Mouse (Mus musculus) limb, embryonic 14.5 days (tissue): ENCODE results near the gene Lgals2. TPM values are rescaled to one million over a fixed set of nuclear protein-coding genes. Genes with fewer than 3 reads are reported as not detected.

Experiments used
- ATAC-seq: fragments of 200-750 bp; cut with Nextera tagmentation; 2 replicates; pipeline ENCODE4 v1.8.0; 2017; ENCODE audit warnings: low read depth, moderate number of reproducible peaks, moderate TSS enrichment; ENCODE audit not compliant: low FRiP score
- DNase-seq: peaks from one replicate; pipeline ENCODE4 v3.0.0-alpha.2; 2015; ENCODE audit warnings: low spot score
- H3K27ac ChIP-seq: fragments of 300-500 bp; sonication (generic); replicated peaks from 2 replicates; pipeline ENCODE4 v1.5.1; 2014; ENCODE audit warnings: low read depth, mild to moderate bottlenecking, low read length, moderate library complexity, mixed read lengths
- H3K27me3 ChIP-seq: fragments of 300-500 bp; sonication (generic); 2 replicates; pipeline ENCODE4 v1.6.1; 2014; ENCODE audit warnings: low read length, mixed read lengths; ENCODE audit not compliant: control insufficient read depth, insufficient read depth
- H3K36me3 ChIP-seq: fragments of 300-500 bp; sonication (generic); 2 replicates; pipeline ENCODE4 v1.6.1; 2014; ENCODE audit warnings: mild to moderate bottlenecking, low read length, moderate library complexity, mixed read lengths; ENCODE audit not compliant: control insufficient read depth, insufficient read depth
- H3K4me1 ChIP-seq: fragments of 300-500 bp; sonication (generic); 2 replicates; pipeline ENCODE4 v1.6.1; 2014; ENCODE audit warnings: antibody characterized with exemption, low read length, mixed read lengths; ENCODE audit not compliant: control insufficient read depth, insufficient read depth
- H3K4me2 ChIP-seq: fragments of 300-500 bp; sonication (generic); replicated peaks from 2 replicates; pipeline ENCODE4 v1.6.1; 2014; ENCODE audit warnings: low read depth, mild to moderate bottlenecking, low read length, moderate library complexity; ENCODE audit not compliant: severe bottlenecking
- H3K4me3 ChIP-seq: fragments of 300-500 bp; sonication (generic); replicated peaks from 2 replicates; pipeline ENCODE4 v1.5.1; 2014; ENCODE audit warnings: low read length
- H3K9ac ChIP-seq: fragments of 300-500 bp; sonication (generic); 2 replicates; pipeline ENCODE4 v1.6.1; 2014; ENCODE audit warnings: mild to moderate bottlenecking, low read depth, low read length, moderate library complexity; ENCODE audit not compliant: severe bottlenecking
- H3K9me3 ChIP-seq: fragments of 300-500 bp; sonication (generic); 2 replicates; pipeline ENCODE4 v1.6.1; 2016; ENCODE audit warnings: low read length; ENCODE audit not compliant: control insufficient read depth
- POLR2A ChIP-seq: fragments of 200-500 bp; IDR thresholded peaks from 2 replicates; pipeline ENCODE4 v1.8.0; 2012; ENCODE audit warnings: inconsistent platforms, mild to moderate bottlenecking, moderate library complexity, borderline replicate concordance; ENCODE audit not compliant: insufficient read depth, insufficient read length; ENCODE audit errors: extremely low read depth
- WGBS: fragments of 180-500 bp; shearing (Covaris S2); extraction: QIAGEN DNeasy Blood & Tissue Kit; methylation state at CpG from one replicate; pipeline ENCODE4 v1.1.7; 2014; 5-methylcytosine and 5-hydroxymethylcytosine counted together
- polyA plus RNA-seq, 2 experiments: library from polyadenylated mRNA; depleted of rRNA in 1 of 2; stranded (reverse) in 1 of 2; unstranded in 1 of 2; fragments of >200 nt; fragmentation: Nextera tagmentation in 1 of 2; extraction: Ambion mirVana in 1 of 2; gene quantifications; 2 replicates each; pipeline versions ENCODE4 v1.2.1 to v1.2.3; 2012 to 2014

The Lgals2 gene
- polyA plus RNA-seq, 2 experiments, result 0.58 to 0.65 TPM

GRCm38 (mm10) chr15:78899740-78900584, 44.6 kb upstream of the Lgals2 start, which contains the start of gene Sh3bp1:
Sh3bp1 (plus strand) TSS chr15:78899768.
- peaks cover 30% of the 10 kb centered on the region for H3K36me3 ChIP-seq
- H3K4me2 ChIP-seq, result peak within 1 kb of the TSS; percentile 82
- ATAC-seq (peak; percentile 67), DNase-seq (peak; percentile 71)
- peak within 1 kb of the TSS; percentile 23 for H3K27ac ChIP-seq
- 0% methylated on average over 43 of the region's 47 CpGs for WGBS
- H3K4me1 ChIP-seq, result peaks cover 28% of the 10 kb centered on the region
- H3K9me3 ChIP-seq, result no peaks in the 10 kb centered on the region
- 0 out of 2 replicates have a peak, but pooled peaks have one; percentile 47 for TF ChIP-seq POLR2A
- H3K4me3 ChIP-seq, result peak within 1 kb of the TSS; percentile 61
- H3K27me3 ChIP-seq, result no peaks in the 10 kb centered on the region
- H3K9ac ChIP-seq, result peak within 1 kb of the TSS; percentile 64

- H3K4me2 ChIP-seq, result peak within 1 kb of the TSS; percentile 82
- no peaks in the 10 kb centered on the region for H3K9me3 ChIP-seq
- WGBS, result under 1% methylated on average over 19 of the region's 20 CpGs
- DNase-seq (no peak), ATAC-seq (no peak)
- TF ChIP-seq POLR2A, result no peak
- no peaks in the 10 kb centered on the region for H3K27me3 ChIP-seq
- H3K9ac ChIP-seq, result peak within 1 kb of the TSS; percentile 64
- peaks cover 28% of the 10 kb centered on the region for H3K4me1 ChIP-seq
- peaks cover 30% of the 10 kb centered on the region for H3K36me3 ChIP-seq
- H3K4me3 ChIP-seq, result peak within 1 kb of the TSS; percentile 61
- peak within 1 kb of the TSS; percentile 23 for H3K27ac ChIP-seq
Measured at GRCm38 (mm10) chr15:78899409-78899739, 44.0 kb upstream of the Lgals2 start, which contains the start of gene Gm49510. Gm49510 (plus strand) TSS chr15:78899667.

- peak overlapping the region; percentile 61; the same call in 1 of the 2 replicates for H3K4me3 ChIP-seq
- no peak for ATAC-seq
Measured at GRCm38 (mm10) chr15:78898507-78899001, 43.2 kb upstream of the Lgals2 start.

GRCm38 (mm10) chr15:78897488-78897887, 42.2 kb upstream of the Lgals2 start:
- no peak for TF ChIP-seq POLR2A
- Histone ChIP-seq H3K4me3 (no peak overlapping the region), H3K4me1 (peaks cover 28% of the 10 kb centered on the region), H3K4me2 (no peak overlapping the region), H3K27ac (no peak overlapping the region), H3K9me3 (no peaks in the 10 kb centered on the region), H3K27me3 (no peaks in the 10 kb centered on the region), H3K36me3 (peaks cover 31% of the 10 kb centered on the region), H3K9ac (no peak overlapping the region)
- ATAC-seq (no peak), DNase-seq (no peak)
- WGBS, result 86% methylated on average over 4 of the region's 4 CpGs

More at GRCm38 (mm10) chr15:78898507-78899001, 43.2 kb upstream of the Lgals2 start:
- no peak for TF ChIP-seq POLR2A
- 47% methylated on average over 6 of the region's 6 CpGs for WGBS
- no peak overlapping the region for H3K27ac ChIP-seq
- no peak for DNase-seq
- no peaks in the 10 kb centered on the region for H3K27me3 ChIP-seq
- no peaks in the 10 kb centered on the region for H3K9me3 ChIP-seq
- H3K9ac ChIP-seq, result peak overlapping the region; percentile 64; the same call in 1 of the 2 replicates
- H3K36me3 ChIP-seq, result peaks cover 30% of the 10 kb centered on the region
- H3K4me2 ChIP-seq, result peak overlapping the region; percentile 82
- peaks cover 28% of the 10 kb centered on the region for H3K4me1 ChIP-seq

- Histone ChIP-seq H3K4me2 (no peak overlapping the region), H3K27me3 (no peaks in the 10 kb centered on the region), H3K36me3 (peaks cover 44% of the 10 kb centered on the region), H3K4me3 (no peak overlapping the region), H3K9ac (no peak overlapping the region), H3K9me3 (no peaks in the 10 kb centered on the region), H3K4me1 (peaks cover 21% of the 10 kb centered on the region), H3K27ac (no peak overlapping the region)
- no peak for ATAC-seq
- 83% methylated on average over 3 of the region's 3 CpGs for WGBS
- no peak for DNase-seq
- TF ChIP-seq POLR2A, result no peak
Measured at GRCm38 (mm10) chr15:78896149-78896548, 40.8 kb upstream of the Lgals2 start.
